In the genomic region with DNA sequence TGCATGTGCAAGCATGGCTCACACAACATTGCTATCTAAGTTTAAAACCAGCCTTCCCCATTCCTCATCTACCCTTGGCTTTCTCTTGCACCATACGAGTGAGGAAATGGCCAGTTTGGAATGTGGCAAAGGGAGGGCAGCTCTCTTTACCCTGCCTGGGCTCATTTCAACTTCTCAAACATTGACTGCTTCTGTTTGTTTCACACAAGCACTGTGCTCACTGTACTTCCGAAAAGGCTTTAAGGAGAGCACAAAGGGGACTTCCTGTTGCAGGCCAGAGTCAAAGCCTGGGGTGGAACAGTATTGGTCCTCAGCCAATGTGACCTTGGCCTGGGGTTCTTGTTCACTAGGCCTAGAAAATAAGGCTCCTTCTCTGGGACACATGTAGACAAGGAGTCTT, we compare ENCODE assay signal across 8 mouse cellular contexts. TPM values are rescaled to one million over a fixed set of nuclear protein-coding genes. Genes with fewer than 3 reads are reported as not detected.
DNase-seq lines count a peak whose midpoint lies in the region; ATAC-seq lines count a peak whose summit lies in the region.

No protein-coding gene starts in this region.

- ATAC-seq in kidney, embryonic 16.5 days (ENCODE audit: low FRiP score, low TSS enrichment): peak; percentile 39; the same call in 1 of the 2 replicates
- peak; percentile 20; the same call in 1 of the 2 replicates for ATAC-seq in neutrophil, adult 5-6 weeks (ENCODE audit: extremely low read depth, insufficient number of reproducible peaks, low FRiP score, poor library complexity, severe bottlenecking)

- no peaks in the 10 kb centered on the region for H3K27me3 ChIP-seq in kidney, embryonic 16.5 days (ENCODE audit: insufficient read depth, low read length)

- 50% methylated on average over 2 of the region's 2 CpGs for WGBS in kidney, embryonic 16.5 days

- H3K36me3 ChIP-seq in kidney, embryonic 16.5 days (ENCODE audit: insufficient read depth, low read length): peaks cover 48% of the 10 kb centered on the region

- peaks cover 25% of the 10 kb centered on the region for H3K4me1 ChIP-seq in kidney, embryonic 16.5 days (ENCODE audit: insufficient read depth, low read length)

- H3K9ac ChIP-seq in kidney, embryonic 16.5 days (replicated peaks; ENCODE audit: low read length): no peak overlapping the region

- DNase-seq in layer of hippocampus, adult 9-11 months: peak; percentile 52
- DNase-seq in layer of hippocampus, adult 11-12 months (ENCODE audit: low spot score): no peak
- DNase-seq in heart, adult 8-10 months (ENCODE audit: low spot score): peak; percentile 75
- DNase-seq in cerebellum, adult 11-12 months: no peak
- DNase-seq in retina, embryonic 14.5 days (ENCODE audit: low spot score): no peak
- DNase-seq in gastrocnemius, postnatal 25 days: no peak

- peak overlapping the region; percentile 86 for H3K27ac ChIP-seq in kidney, embryonic 16.5 days (ENCODE audit: low read length)

- H3K4me2 ChIP-seq in kidney, embryonic 16.5 days (replicated peaks; ENCODE audit: low read depth, low read length): no peak overlapping the region

- H3K4me3 ChIP-seq in kidney, embryonic 16.5 days (ENCODE audit: low read length): no peak overlapping the region

- H3K9me3 ChIP-seq in kidney, embryonic 16.5 days (ENCODE audit: low read length): peaks cover 11% of the 10 kb centered on the region

RNA-seq across cellular contexts. Expression of a gene that starts 47.7 kb away (rescaled TPM):
- total RNA-seq in heart, adult 8-10 months (2022): 10 to 100 TPM; 38.1 to 49.1 (median 44.8) TPM
- 80.5 and 89.9 TPM in 2 replicates for polyA plus RNA-seq in kidney, embryonic 16.5 days (2015; fragmentation: Nextera tagmentation; extraction: Ambion mirVana)
- 190 and 210 TPM in 2 replicates for total RNA-seq in neutrophil, adult 5-6 weeks (2017)
- total RNA-seq in gastrocnemius, postnatal 25 days (2021): 100 to 1,000 TPM in 1 of 2 experiments, 10 to 100 TPM in 1; 92.1 to 102 TPM

Comparison
In these comparisons a context has a peak if more than half of its experiments do, and no peak if none do; other contexts are left out.
1. DNase-seq: peak in layer of hippocampus, adult 9-11 months (single experiment) and heart, adult 8-10 months (single experiment); none in layer of hippocampus, adult 11-12 months (single experiment), cerebellum, adult 11-12 months (single experiment), retina, embryonic 14.5 days (single experiment) and gastrocnemius, postnatal 25 days (single experiment).